ENCODE assay signal across 19 mouse cellular contexts in genomic region chr16:26131126-26131525, GRCm38 (mm10). TPM values are rescaled to one million over a fixed set of nuclear protein-coding genes. Genes with fewer than 3 reads are reported as not detected.
"Had no signal": no experiment of that assay in that cellular context is flagged by ENCODE, and none has a peak within 500 bp of the region (broad histone marks: within the 10 kb centered on the region; RNA-seq: fewer than 3 reads in every experiment).

No protein-coding gene starts in this region.

- H3K4me1 ChIP-seq: midbrain, embryonic 10.5 days; midbrain, embryonic 12.5 days; neural tube, embryonic 13.5 days; neural tube, embryonic 15.5 days had no signal

- H3K9ac ChIP-seq: lung, embryonic 14.5 days; midbrain, embryonic 12.5 days; neural tube, embryonic 13.5 days; neural tube, embryonic 15.5 days had no signal

- H3K4me3 ChIP-seq: midbrain, embryonic 10.5 days; midbrain, embryonic 12.5 days; myocyte; neural tube, embryonic 13.5 days; neural tube, embryonic 15.5 days had no signal

- H3K9me3 ChIP-seq: midbrain, embryonic 10.5 days; midbrain, embryonic 12.5 days; neural tube, embryonic 13.5 days; neural tube, embryonic 15.5 days had no signal

- H3K36me3 ChIP-seq: midbrain, embryonic 10.5 days; midbrain, embryonic 12.5 days; neural tube, embryonic 13.5 days; neural tube, embryonic 15.5 days had no signal

- H3K27me3 ChIP-seq: midbrain, embryonic 12.5 days; neural tube, embryonic 13.5 days; neural tube, embryonic 15.5 days had no signal

- ATAC-seq: midbrain, embryonic 16.5 days had no signal

- H3K27ac ChIP-seq: midbrain, embryonic 10.5 days; midbrain, embryonic 12.5 days; neural tube, embryonic 13.5 days; neural tube, embryonic 15.5 days had no signal

- DNase-seq: lung, adult 18-20 months; lung, embryonic 14.5 days; lung, postnatal 10 days; lung, postnatal 4 days; midbrain, embryonic 14.5 days; retina, postnatal 1 day; right cerebral cortex, adult 18-20 months; right cerebral cortex, postnatal 14 days; spleen, adult 18-20 months; thymus, adult 18-20 months; thymus, postnatal 14 days; thymus, postnatal 36 days had no signal

- H3K4me2 ChIP-seq: lung, embryonic 14.5 days; midbrain, embryonic 12.5 days; neural tube, embryonic 13.5 days; neural tube, embryonic 15.5 days had no signal

RNA-seq across cellular contexts. Expression of gene P3h2, which starts 25.5 kb away (rescaled TPM):
- total RNA-seq: megakaryocyte, adult 5-6 weeks had no signal
